Mouse (Mus musculus): ENCODE measurements around the gene Zic1.

- TF ChIP-seq GATA1 (IDR thresholded peaks at IDR 0.05; ENCODE audit: borderline replicate concordance, low read length) (no peak), FLI1 (IDR thresholded peaks at IDR 0.05; ENCODE audit: low read length) (no peak)
Observed at GRCm38 (mm10) chr9:91401471-91401870, 35.9 kb upstream of the Zic1 start.

Measured in megakaryocyte, embryonic 14.5 days (primary cell).